9 mouse cellular contexts compared by ENCODE assay signal in genomic region chr3:103771531-103772130, GRCm38 (mm10). TPM values are rescaled to one million over a fixed set of nuclear protein-coding genes. Genes with fewer than 3 reads are reported as not detected.
A peak's percentile ranks its signal among the peaks of the same experiment; 100 is the strongest.
DNase-seq lines count a peak whose midpoint lies in the region; ATAC-seq and TF ChIP-seq lines count a peak whose summit lies in the region.
"Had no signal": no experiment of that assay in that cellular context is flagged by ENCODE, and none has a peak within 500 bp of the region (broad histone marks: within the 10 kb centered on the region; RNA-seq: fewer than 3 reads in every experiment).

No protein-coding gene starts in this region.

- H3K36me3 ChIP-seq in liver, postnatal 0 days (replicated peaks; ENCODE audit: insufficient read depth, low read length), result peaks cover 75% of the 10 kb centered on the region
- H3K36me3 ChIP-seq in liver, embryonic 12.5 days, result peaks cover 93% of the 10 kb centered on the region

- no peaks in the 10 kb centered on the region for H3K9me3 ChIP-seq in liver, postnatal 0 days (ENCODE audit: low read length)
- no peaks in the 10 kb centered on the region for H3K9me3 ChIP-seq in liver, embryonic 12.5 days (replicated peaks)

- no peak for TF ChIP-seq EP300 in liver, postnatal 0 days (IDR thresholded peaks at IDR 0.05; ENCODE audit: low read depth)

- no peak for ATAC-seq in liver, postnatal 0 days
- ATAC-seq in liver, embryonic 12.5 days, result no peak

- H3K4me3 ChIP-seq in liver, postnatal 0 days (ENCODE audit: low read depth, low read length), result no peak overlapping the region
- no peak overlapping the region for H3K4me3 ChIP-seq in liver, embryonic 12.5 days

- H3K4me1 ChIP-seq in liver, postnatal 0 days (ENCODE audit: insufficient read depth), result peaks cover 21% of the 10 kb centered on the region
- peaks cover 10% of the 10 kb centered on the region; the same call in 1 of the 2 replicates for H3K4me1 ChIP-seq in liver, embryonic 12.5 days

- H3K27me3 ChIP-seq in liver, postnatal 0 days (ENCODE audit: insufficient read depth, low read length), result no peaks in the 10 kb centered on the region
- H3K27me3 ChIP-seq in liver, embryonic 12.5 days (replicated peaks), result no peaks in the 10 kb centered on the region

- whole genome bisulfite sequencing in liver, postnatal 0 days (ENCODE audit: insufficient replicate concordance), result 72% methylated on average over 9 of the region's 9 CpGs
- 82% methylated on average over 9 of the region's 9 CpGs for WGBS in liver, embryonic 12.5 days (ENCODE audit: insufficient replicate concordance)

- 0 out of 2 replicates have a peak overlapping the region, but pooled peaks have one; percentile 24 for H3K27ac ChIP-seq in liver, postnatal 0 days (ENCODE audit: low read depth)
- H3K27ac ChIP-seq in liver, embryonic 12.5 days, result no peak overlapping the region

- DNase-seq in liver, postnatal 0 days, result peak; percentile 37
- DNase-seq in adrenal gland, adult 8-10 months, result peak; percentile 78
- peak; percentile 72 to 74 for DNase-seq in gastrocnemius, adult 8-10 months (ENCODE audit: low spot score in 2 of 2)
- peak; percentile 92 for DNase-seq in kidney, adult 9 months
- peak; percentile 69 for DNase-seq in ovary, postnatal 14 days (ENCODE audit: low spot score)
- DNase-seq in B cell, adult 2 months, result no peak
- no peak for DNase-seq in right cerebral cortex, postnatal 14 days

- TF ChIP-seq CTCF in liver, postnatal 0 days (IDR thresholded peaks at IDR 0.05; ENCODE audit: low read depth), result no peak

- H3K9ac ChIP-seq in liver, postnatal 0 days (replicated peaks), result no peak overlapping the region
- H3K9ac ChIP-seq in liver, embryonic 12.5 days, result no peak overlapping the region

- no peak overlapping the region for H3K4me2 ChIP-seq in liver, postnatal 0 days (ENCODE audit: low read depth, low read length)
- no peak overlapping the region for H3K4me2 ChIP-seq in liver, embryonic 12.5 days

RNA-seq across cellular contexts. Expression of gene Hipk1, which starts 19.7 kb away (rescaled TPM):
- 7.6 and 8.3 TPM in 2 replicates for polyA plus RNA-seq in liver, postnatal 0 days (2015; fragmentation: Nextera tagmentation; extraction: Ambion mirVana)
- 17.7 and 18.1 TPM in 2 replicates for polyA plus RNA-seq in liver, embryonic 12.5 days (2016; fragmentation: Nextera tagmentation; extraction: Ambion mirVana)
- 100 to 1,000 TPM; 103 to 160 (median 130) TPM for total RNA-seq in adrenal gland, adult 8-10 months (2022)
- 10 to 100 TPM; 55.9 to 80.6 (median 65.0) TPM for total RNA-seq in gastrocnemius, adult 8-10 months (2022)

RNA-seq across cellular contexts. Expression of gene Gm10964, which starts 32.5 kb away (rescaled TPM):
- polyA plus RNA-seq in liver, postnatal 0 days (2015; fragmentation: Nextera tagmentation; extraction: Ambion mirVana), result not detected in 2 replicates
- not detected in 2 replicates for polyA plus RNA-seq in liver, embryonic 12.5 days (2016; fragmentation: Nextera tagmentation; extraction: Ambion mirVana)
- total RNA-seq in adrenal gland, adult 8-10 months (2022), result not detected
- not detected for total RNA-seq in gastrocnemius, adult 8-10 months (2022)
- total RNA-seq: layer of hippocampus, postnatal 14 days had no signal

RNA-seq across cellular contexts. Expression of gene Olfml3, which starts 33.8 kb away (rescaled TPM):
- 2.6 TPM in 2 replicates for polyA plus RNA-seq in liver, postnatal 0 days (2015; fragmentation: Nextera tagmentation; extraction: Ambion mirVana)
- polyA plus RNA-seq in liver, embryonic 12.5 days (2016; fragmentation: Nextera tagmentation; extraction: Ambion mirVana), result 3.3 and 3.4 TPM in 2 replicates
- 10 to 100 TPM; 14.4 to 25.6 (median 20.0) TPM for total RNA-seq in adrenal gland, adult 8-10 months (2022)
- total RNA-seq in gastrocnemius, adult 8-10 months (2022), result 1 to 10 TPM in 3 of 4 experiments, under 1 TPM in 1; 0.94 to 4.0 (median 1.8) TPM

RNA-seq across cellular contexts. Expression of gene Dclre1b, which starts 37.6 kb away (rescaled TPM):
- 19.0 and 22.8 TPM in 2 replicates for polyA plus RNA-seq in liver, postnatal 0 days (2015; fragmentation: Nextera tagmentation; extraction: Ambion mirVana)
- polyA plus RNA-seq in liver, embryonic 12.5 days (2016; fragmentation: Nextera tagmentation; extraction: Ambion mirVana), result 28.4 and 30.8 TPM in 2 replicates
- 10 to 100 TPM; 11.2 to 14.7 (median 14.1) TPM for total RNA-seq in adrenal gland, adult 8-10 months (2022)
- total RNA-seq in gastrocnemius, adult 8-10 months (2022), result 1 to 10 TPM; 3.0 to 5.4 (median 4.1) TPM

RNA-seq across cellular contexts. Expression of gene Ap4b1, which starts 37.7 kb away (rescaled TPM):
- polyA plus RNA-seq in liver, postnatal 0 days (2015; fragmentation: Nextera tagmentation; extraction: Ambion mirVana), result 12.5 and 14.1 TPM in 2 replicates
- polyA plus RNA-seq in liver, embryonic 12.5 days (2016; fragmentation: Nextera tagmentation; extraction: Ambion mirVana), result 18.7 and 19.4 TPM in 2 replicates
- 10 to 100 TPM; 18.0 to 21.1 (median 20.2) TPM for total RNA-seq in adrenal gland, adult 8-10 months (2022)
- 10 to 100 TPM in 1 of 4 experiments, 1 to 10 TPM in 3; 8.3 to 10.5 (median 9.2) TPM for total RNA-seq in gastrocnemius, adult 8-10 months (2022)

Comparison
In these comparisons a context has a peak if more than half of its experiments do, and no peak if none do; other contexts are left out.
1. DNase-seq: peak in liver, postnatal 0 days (single experiment), adrenal gland, adult 8-10 months (single experiment), gastrocnemius, adult 8-10 months (2 of 2), kidney, adult 9 months (single experiment) and ovary, postnatal 14 days (single experiment); none in B cell, adult 2 months (0 of 2) and right cerebral cortex, postnatal 14 days (single experiment).